Mouse (Mus musculus) liver, postnatal 0 days (tissue): ENCODE measurements around the gene Gsx2. TPM values are rescaled to one million over a fixed set of nuclear protein-coding genes. Genes with fewer than 3 reads are reported as not detected.

Experiments used
- ATAC-seq: fragments of 200-750 bp; cut with Nextera tagmentation; 2 replicates; pipeline ENCODE4 v1.8.0; 2017; ENCODE audit warnings: mild to moderate bottlenecking, moderate library complexity
- DNase-seq: peaks from one replicate; pipeline ENCODE4 v3.0.0-alpha.2; 2016
- H3K27ac ChIP-seq: fragments of 300-500 bp; sonication (generic); 2 replicates; pipeline ENCODE4 v1.5.1; 2014; ENCODE audit warnings: antibody characterized with exemption, moderate library complexity, mild to moderate bottlenecking, low read depth
- H3K27me3 ChIP-seq: fragments of 300-500 bp; sonication (generic); 2 replicates; pipeline ENCODE4 v1.6.1; 2014; ENCODE audit warnings: low read length, control low read depth, mixed read lengths; ENCODE audit not compliant: insufficient read depth
- H3K36me3 ChIP-seq: fragments of 300-500 bp; sonication (generic); replicated peaks from 2 replicates; pipeline ENCODE4 v1.6.1; 2014; ENCODE audit warnings: mild to moderate bottlenecking, control low read depth, low read length, moderate library complexity, mixed read lengths; ENCODE audit not compliant: insufficient read depth
- H3K4me1 ChIP-seq: fragments of 300-500 bp; sonication (generic); 2 replicates; pipeline ENCODE4 v1.6.1; 2014; ENCODE audit warnings: antibody characterized with exemption, mild to moderate bottlenecking, control low read depth; ENCODE audit not compliant: insufficient read depth
- H3K4me2 ChIP-seq: fragments of 300-500 bp; sonication (generic); 2 replicates; pipeline ENCODE4 v1.6.1; 2014; ENCODE audit warnings: low read depth, mild to moderate bottlenecking, low read length, moderate library complexity, mixed read lengths
- H3K4me3 ChIP-seq: fragments of 300-500 bp; sonication (generic); 2 replicates; pipeline ENCODE4 v1.5.1; 2014; ENCODE audit warnings: low read depth, low read length
- H3K9ac ChIP-seq: fragments of 300-500 bp; sonication (generic); replicated peaks from 2 replicates; pipeline ENCODE4 v1.6.1; 2014; ENCODE audit warnings: mild to moderate bottlenecking, moderate library complexity
- H3K9me3 ChIP-seq: fragments of 300-500 bp; sonication (generic); 2 replicates; pipeline ENCODE4 v1.6.1; 2016; ENCODE audit warnings: mild to moderate bottlenecking, control low read depth, low read length, mixed read lengths
- CTCF ChIP-seq: sonication (generic); IDR thresholded peaks from 2 replicates; pipeline ENCODE4 v1.5.1; 2016; ENCODE audit warnings: antibody characterized with exemption, low read depth
- EP300 ChIP-seq: IDR thresholded peaks from 2 replicates; pipeline ENCODE4 v1.6.1; 2016; ENCODE audit warnings: antibody characterized with exemption, low read depth, mild to moderate bottlenecking
- WGBS: fragments of 180-500 bp; shearing (Covaris S2); extraction: QIAGEN DNeasy Blood & Tissue Kit; methylation state at CpG from one replicate; pipeline ENCODE4 v1.1.7; 2014; ENCODE audit not compliant: insufficient replicate concordance; 5-methylcytosine and 5-hydroxymethylcytosine counted together
- polyA plus RNA-seq: library from polyadenylated mRNA; unstranded; fragments of >200 nt; fragmentation: Nextera tagmentation; extraction: Ambion mirVana; gene quantifications from 2 replicates; pipeline ENCODE4 v1.2.1, GENCODE M21; 2015

Gene Gsx2
- polyA plus RNA-seq, 1 experiment from 2014 or later, result not detected

GRCm38 (mm10) chr5:75083061-75083460 is 7.7 kb downstream of the Gsx2 start:
- ATAC-seq (no peak), DNase-seq (no peak)
- no peak overlapping the region for H3K27ac ChIP-seq
- H3K9me3 ChIP-seq, result no peaks in the 10 kb centered on the region
- H3K9ac ChIP-seq, result no peak overlapping the region
- H3K4me1 ChIP-seq, result no peaks in the 10 kb centered on the region
- H3K36me3 ChIP-seq, result no peaks in the 10 kb centered on the region
- TF ChIP-seq EP300 (no peak), CTCF (no peak)
- 2% methylated on average over 14 of the region's 14 CpGs for WGBS
- H3K4me2 ChIP-seq, result no peak overlapping the region
- H3K4me3 ChIP-seq, result no peak overlapping the region
- peaks cover 86% of the 10 kb centered on the region for H3K27me3 ChIP-seq

- Histone ChIP-seq H3K4me2 (no peak overlapping the region), H3K9ac (no peak overlapping the region), H3K4me3 (no peak overlapping the region), H3K9me3 (no peaks in the 10 kb centered on the region), H3K27ac (no peak overlapping the region), H3K4me1 (no peaks in the 10 kb centered on the region), H3K27me3 (peaks cover 82% of the 10 kb centered on the region), H3K36me3 (no peaks in the 10 kb centered on the region)
- no peak for ATAC-seq
- DNase-seq, result no peak
- 3% methylated on average over 27 of the region's 27 CpGs for WGBS
- no peak for TF ChIP-seq EP300
Observed at GRCm38 (mm10) chr5:75083591-75084392, 8.4 kb downstream of the Gsx2 start.

DNA sequence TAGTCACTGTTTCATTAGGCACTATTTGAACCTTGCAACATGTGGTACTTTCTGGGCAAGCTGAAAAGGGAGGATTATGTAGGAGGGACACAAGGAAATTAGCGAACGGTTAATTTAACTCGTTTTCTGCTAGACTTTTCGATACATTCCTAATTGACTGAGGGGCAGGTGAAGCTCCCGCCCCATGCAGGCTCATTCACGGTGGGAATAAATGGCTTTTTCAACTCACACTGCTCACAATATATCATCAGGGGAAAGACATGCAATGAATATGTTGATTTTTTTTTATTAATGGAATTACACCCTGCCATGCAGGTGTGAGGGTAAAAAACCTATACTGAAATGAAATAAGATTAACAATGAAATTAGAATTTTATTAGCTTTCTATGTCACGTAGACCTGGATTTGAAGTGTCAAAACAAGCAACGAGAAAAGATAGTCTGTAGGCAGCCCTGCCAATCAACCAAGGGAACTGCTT is 9.0 kb downstream of the Gsx2 start:
- Histone ChIP-seq H3K4me3 (no peak overlapping the region), H3K27me3 (peaks cover 76% of the 10 kb centered on the region), H3K4me2 (no peak overlapping the region), H3K9me3 (no peaks in the 10 kb centered on the region), H3K4me1 (no peaks in the 10 kb centered on the region), H3K9ac (no peak overlapping the region), H3K27ac (no peak overlapping the region), H3K36me3 (no peaks in the 10 kb centered on the region)
- DNase-seq, result no peak
- 3% methylated on average over 8 of the region's 8 CpGs for WGBS
- no peak for TF ChIP-seq EP300
- TF ChIP-seq CTCF, result no peak
- no peak for ATAC-seq

DNA sequence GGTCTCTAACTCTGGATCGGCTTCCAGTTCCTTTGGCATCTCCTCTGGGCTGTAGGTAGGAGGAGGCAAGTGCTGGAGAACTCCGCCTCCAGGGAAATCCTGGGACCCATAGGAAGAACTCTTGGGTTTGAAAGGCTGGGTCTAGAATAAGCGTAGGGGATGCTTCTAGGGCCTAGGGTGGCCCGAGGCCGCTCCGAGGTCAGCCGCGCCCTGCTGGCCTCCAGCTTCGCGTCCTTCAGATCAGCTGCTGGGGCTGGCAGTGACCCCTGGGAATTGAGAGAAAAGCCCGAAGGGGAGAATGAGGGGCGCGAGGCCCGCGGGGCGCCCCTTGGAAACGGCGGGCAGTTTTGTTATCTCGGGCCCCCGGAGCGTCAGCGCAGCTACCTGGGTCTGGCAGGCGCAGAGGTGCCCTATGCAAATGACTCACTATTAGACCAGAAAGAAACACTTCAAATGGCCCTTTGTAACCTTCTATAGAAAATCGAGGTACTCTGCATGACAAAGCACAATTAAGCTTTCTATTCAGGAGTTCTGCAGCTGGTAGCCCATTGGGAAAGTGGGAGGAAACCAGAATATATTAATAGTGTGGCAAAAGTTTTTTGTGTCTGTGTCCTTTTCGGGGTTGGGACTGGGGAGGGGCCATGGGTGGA is 9.6 kb downstream of the Gsx2 start:
- whole genome bisulfite sequencing, result 5% methylated on average over 25 of the region's 25 CpGs
- H3K4me2 ChIP-seq, result no peak overlapping the region
- TF ChIP-seq EP300 (no peak), CTCF (no peak)

GRCm38 (mm10) chr5:75085521-75085875 is 10.1 kb downstream of the Gsx2 start:
- H3K9me3 ChIP-seq, result no peaks in the 10 kb centered on the region
- TF ChIP-seq EP300 (no peak), CTCF (no peak)
- DNase-seq (no peak), ATAC-seq (no peak)
- H3K4me1 ChIP-seq, result no peaks in the 10 kb centered on the region
- no peak overlapping the region for H3K4me3 ChIP-seq
- no peak overlapping the region for H3K27ac ChIP-seq
- WGBS, result 6% methylated on average over 17 of the region's 17 CpGs
- no peak overlapping the region for H3K4me2 ChIP-seq
- no peaks in the 10 kb centered on the region for H3K36me3 ChIP-seq
- peaks cover 65% of the 10 kb centered on the region for H3K27me3 ChIP-seq
- no peak overlapping the region for H3K9ac ChIP-seq

More for the DNA sequence above, 9.6 kb downstream of the Gsx2 start:
- DNase-seq, result no peak
- no peaks in the 10 kb centered on the region for H3K4me1 ChIP-seq
- H3K9me3 ChIP-seq, result no peaks in the 10 kb centered on the region
- H3K4me3 ChIP-seq, result no peak overlapping the region
- H3K27ac ChIP-seq, result no peak overlapping the region
- ATAC-seq, result no peak
- H3K9ac ChIP-seq, result no peak overlapping the region
- no peaks in the 10 kb centered on the region for H3K36me3 ChIP-seq
- peaks cover 70% of the 10 kb centered on the region for H3K27me3 ChIP-seq

- H3K4me3 ChIP-seq, result no peak overlapping the region
- ATAC-seq (no peak), DNase-seq (no peak)
- TF ChIP-seq EP300 (no peak), CTCF (no peak)
- 16% methylated on average over 4 of the region's 4 CpGs for WGBS
- no peaks in the 10 kb centered on the region for H3K9me3 ChIP-seq
- no peak overlapping the region for H3K4me2 ChIP-seq
- H3K9ac ChIP-seq, result no peak overlapping the region
- no peaks in the 10 kb centered on the region for H3K36me3 ChIP-seq
- no peak overlapping the region for H3K27ac ChIP-seq
- H3K27me3 ChIP-seq, result peaks cover 61% of the 10 kb centered on the region
- H3K4me1 ChIP-seq, result no peaks in the 10 kb centered on the region
Observed at GRCm38 (mm10) chr5:75085906-75086305, 10.5 kb downstream of the Gsx2 start.
